ENCODE assay signal across 19 mouse cellular contexts in the genomic region with DNA sequence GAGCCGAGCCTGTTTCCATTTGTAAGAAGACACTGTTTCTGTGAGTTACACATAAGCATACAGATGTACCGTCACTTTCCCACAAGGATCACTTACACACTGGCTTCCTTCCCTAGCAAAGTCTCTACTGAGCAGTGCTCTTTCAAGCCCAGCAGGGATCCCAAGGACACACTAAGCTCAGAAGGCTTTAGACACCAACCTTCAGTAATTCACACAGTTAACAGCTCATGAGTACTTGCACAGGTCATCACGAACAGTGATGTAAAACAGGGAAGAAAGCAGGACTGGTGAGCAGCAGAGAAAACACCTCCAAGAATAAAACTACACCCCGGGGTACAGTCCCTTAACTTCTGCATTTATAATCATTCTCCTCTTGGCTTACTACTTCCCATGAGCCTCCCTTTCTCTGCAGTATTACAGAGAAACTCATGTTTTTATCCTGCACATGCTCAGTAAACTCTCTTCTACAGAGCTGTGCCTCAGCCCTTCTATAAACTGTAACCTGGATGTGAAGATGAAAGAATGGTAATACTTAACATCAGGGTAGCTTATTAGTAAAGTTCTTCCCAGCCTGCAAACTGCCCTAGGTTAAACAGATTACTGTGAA.
"Had no signal": no experiment of that assay in that cellular context is flagged by ENCODE, and none has a peak within 500 bp of the region (broad histone marks: within the 10 kb centered on the region; RNA-seq: fewer than 3 reads in every experiment).

No protein-coding gene starts in this region.

- H3K4me3 ChIP-seq: layer of hippocampus, adult 2 months; liver, embryonic 12.5 days; liver, embryonic 15.5 days; lung, embryonic 15.5 days; midbrain, embryonic 12.5 days; myocyte; neural tube, embryonic 13.5 days; stomach, embryonic 15.5 days had no signal

- ATAC-seq: midbrain, embryonic 16.5 days had no signal

- H3K27me3 ChIP-seq: liver, embryonic 12.5 days; liver, embryonic 15.5 days; lung, embryonic 15.5 days; midbrain, embryonic 12.5 days; neural tube, embryonic 13.5 days; stomach, embryonic 15.5 days had no signal

- H3K4me1 ChIP-seq: lung, embryonic 15.5 days; midbrain, embryonic 12.5 days; neural tube, embryonic 13.5 days; stomach, embryonic 15.5 days had no signal

- H3K4me2 ChIP-seq: liver, embryonic 12.5 days; liver, embryonic 15.5 days; lung, embryonic 15.5 days; midbrain, embryonic 12.5 days; neural tube, embryonic 13.5 days; stomach, embryonic 15.5 days had no signal

- H3K9me3 ChIP-seq: liver, embryonic 12.5 days; liver, embryonic 15.5 days; lung, embryonic 15.5 days; midbrain, embryonic 12.5 days; neural tube, embryonic 13.5 days; stomach, embryonic 15.5 days had no signal

- DNase-seq: kidney, adult 18-20 months; kidney, postnatal 14 days; kidney, postnatal 4 days; layer of hippocampus, adult 9-11 months; liver; lung, adult 18-20 months; lung, postnatal 10 days; lung, postnatal 36 days; retina, postnatal 1 day; thymus, postnatal 25 days had no signal

- H3K9ac ChIP-seq: liver, embryonic 12.5 days; liver, embryonic 15.5 days; lung, embryonic 15.5 days; midbrain, embryonic 12.5 days; neural tube, embryonic 13.5 days; stomach, embryonic 15.5 days had no signal

- H3K27ac ChIP-seq: layer of hippocampus, adult 2 months; liver, embryonic 12.5 days; liver, embryonic 15.5 days; lung, embryonic 15.5 days; midbrain, embryonic 12.5 days; neural tube, embryonic 13.5 days; stomach, embryonic 15.5 days had no signal
